Mouse (Mus musculus) cerebellum, adult 9-11 months (tissue): Measurements from ENCODE around the gene Lypla2.
A peak's percentile ranks its signal among the peaks of the same experiment; 100 is the strongest.

Source experiments
- DNase-seq: peaks from one replicate; pipeline ENCODE4 v3.0.0; 2022

Gene Lypla2

DNA sequence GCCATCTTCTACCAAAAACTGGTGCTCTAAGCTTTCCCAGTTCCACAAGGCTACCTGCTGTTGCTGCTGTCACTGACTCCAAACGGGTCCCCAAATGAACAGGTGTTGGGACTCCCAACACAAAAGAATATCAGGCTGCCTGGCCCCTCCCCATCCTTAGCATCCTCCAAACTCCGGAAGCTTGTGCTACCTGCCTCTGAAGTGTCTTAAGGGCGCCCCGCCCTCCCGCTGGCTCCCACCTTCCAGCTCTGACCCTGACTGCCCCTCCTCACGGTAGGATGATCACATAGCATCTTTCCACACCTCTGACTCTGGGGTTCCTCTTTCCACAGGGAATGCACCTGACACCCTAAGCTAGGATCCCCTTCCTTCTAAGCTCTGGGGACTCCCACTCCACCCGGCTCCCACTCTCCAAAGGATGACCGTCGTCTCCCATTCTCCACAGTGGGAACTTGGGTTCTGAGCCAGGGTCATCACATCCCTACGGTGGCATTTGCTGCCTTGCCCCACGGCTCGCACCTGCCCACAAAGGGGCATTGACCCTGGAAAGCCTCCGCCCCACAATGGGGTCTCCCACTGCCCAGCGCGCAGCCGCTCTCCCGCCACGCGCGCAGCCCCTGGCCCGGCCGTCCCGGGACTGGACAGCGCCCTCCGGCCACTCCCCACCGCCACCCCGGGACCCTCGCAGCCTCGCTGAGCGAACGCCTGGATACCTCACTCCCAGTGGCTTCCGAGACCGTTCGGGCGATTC lies 446 bp downstream of the Lypla2 start:
- DNase-seq, result no peak

DNA sequence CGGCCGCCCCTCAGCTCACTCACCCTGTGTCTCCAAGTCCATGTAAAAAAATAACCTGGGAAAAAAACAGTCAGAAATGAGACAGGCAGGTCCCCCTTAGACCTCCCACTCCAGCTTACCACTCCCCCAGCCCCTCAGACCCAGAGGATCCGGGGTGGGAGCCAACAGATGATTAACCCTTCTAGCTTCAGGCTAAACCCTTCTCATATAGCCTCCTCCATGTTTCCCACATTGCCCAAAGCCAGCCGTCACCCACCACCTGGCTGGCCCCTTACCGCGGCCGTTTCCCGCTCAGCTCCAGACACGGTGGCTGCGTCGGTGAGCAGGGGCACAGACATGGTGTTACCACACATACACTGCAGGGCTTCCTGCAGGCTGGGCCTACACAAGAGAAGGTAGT lies 1.8 kb downstream of the Lypla2 start:
- peak; percentile 39 for DNase-seq

DNA sequence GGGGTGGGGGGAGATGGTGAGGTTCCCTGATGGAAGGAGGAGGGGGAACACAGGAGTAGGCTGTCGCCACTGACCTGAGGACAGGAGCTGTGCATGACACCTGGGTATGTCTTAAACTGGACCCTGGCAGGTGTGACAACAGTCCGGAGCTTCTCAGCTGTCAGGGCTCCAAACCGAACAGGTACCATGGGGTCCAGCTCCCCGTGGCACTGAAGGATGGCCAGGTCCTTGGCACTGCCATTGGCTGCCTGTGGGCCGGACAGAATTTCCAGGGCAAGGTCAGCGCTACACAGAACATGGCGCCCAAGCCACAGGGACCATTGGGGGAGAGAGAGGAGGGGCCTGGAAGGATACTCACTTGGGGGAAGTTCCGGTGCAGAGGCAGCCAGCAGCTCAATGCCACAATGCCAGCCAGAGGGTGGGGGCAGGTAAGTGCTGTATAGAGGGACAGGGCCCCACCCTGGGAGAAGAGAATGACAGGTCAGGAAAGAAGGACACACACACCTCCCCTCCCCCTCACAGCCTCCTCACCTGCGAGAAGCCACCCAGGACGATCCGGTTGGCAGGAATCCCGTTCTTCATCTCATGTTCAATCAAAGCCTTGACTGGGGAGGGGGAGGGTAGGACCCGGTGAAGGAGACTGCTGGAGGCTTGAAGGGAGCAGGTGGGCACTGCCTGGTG lies 3.2 kb downstream of the Lypla2 start:
- peak; percentile 58 for DNase-seq

DNA sequence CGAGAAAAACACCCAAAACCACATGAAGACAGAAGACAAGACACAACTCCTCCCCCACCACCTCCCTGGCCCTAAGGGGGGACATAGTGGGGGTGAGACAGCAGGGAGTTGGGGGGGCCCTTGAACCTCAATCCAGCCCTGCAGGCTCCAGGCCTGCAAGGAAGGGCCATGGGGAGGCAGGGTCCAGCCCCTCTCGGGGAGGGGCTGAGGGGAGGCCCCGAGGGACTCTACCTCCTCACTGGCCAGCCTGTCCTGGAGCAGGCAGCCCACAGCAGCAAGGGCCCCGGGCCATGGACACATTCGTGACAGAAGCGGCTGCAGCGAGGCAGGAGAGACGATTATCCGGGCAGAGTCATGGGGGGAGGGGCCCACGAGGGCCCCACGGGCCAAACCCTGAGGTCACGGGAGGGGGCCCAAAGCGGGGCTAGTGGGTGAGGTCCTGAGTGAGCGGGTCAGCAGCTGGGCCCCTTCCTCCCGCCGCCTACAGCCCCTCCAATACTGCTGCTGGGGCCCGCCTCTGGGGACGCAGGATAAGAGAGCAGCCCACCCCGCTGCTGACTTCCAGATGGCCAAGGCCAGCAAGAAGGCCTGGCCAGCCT lies 4.1 kb downstream of the Lypla2 start:
- peak; percentile 58 for DNase-seq

DNA sequence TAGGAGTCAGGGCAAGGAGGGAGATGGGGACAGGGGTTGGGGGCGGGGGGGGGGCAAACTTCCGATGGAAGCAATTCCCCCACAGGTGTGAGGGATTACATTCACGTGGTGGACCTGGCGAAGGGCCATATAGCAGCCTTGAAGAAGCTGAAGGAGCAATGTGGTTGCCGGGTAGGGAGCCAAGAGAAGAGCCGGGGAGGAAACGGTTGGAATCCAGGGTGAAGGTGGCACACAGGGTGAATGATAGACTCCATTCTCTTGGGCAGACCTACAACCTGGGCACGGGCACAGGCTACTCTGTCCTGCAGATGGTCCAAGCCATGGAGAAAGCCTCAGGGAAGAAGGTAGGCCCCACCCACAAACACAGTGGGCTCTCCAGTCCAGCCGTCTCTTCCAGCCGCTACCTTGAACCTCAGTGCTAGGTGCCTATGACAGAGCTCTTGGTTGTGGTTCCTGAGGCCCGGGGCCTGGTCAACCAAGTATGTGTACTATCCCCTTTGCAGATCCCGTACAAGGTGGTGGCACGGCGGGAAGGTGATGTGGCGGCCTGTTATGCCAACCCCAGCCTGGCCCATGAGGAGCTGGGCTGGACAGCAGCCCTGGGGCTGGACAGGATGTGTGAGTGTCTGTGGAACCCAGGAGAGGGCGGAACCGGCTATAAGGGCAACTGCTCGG lies 5.2 kb downstream of the Lypla2 start:
- DNase-seq, result peak; percentile 55

DNA sequence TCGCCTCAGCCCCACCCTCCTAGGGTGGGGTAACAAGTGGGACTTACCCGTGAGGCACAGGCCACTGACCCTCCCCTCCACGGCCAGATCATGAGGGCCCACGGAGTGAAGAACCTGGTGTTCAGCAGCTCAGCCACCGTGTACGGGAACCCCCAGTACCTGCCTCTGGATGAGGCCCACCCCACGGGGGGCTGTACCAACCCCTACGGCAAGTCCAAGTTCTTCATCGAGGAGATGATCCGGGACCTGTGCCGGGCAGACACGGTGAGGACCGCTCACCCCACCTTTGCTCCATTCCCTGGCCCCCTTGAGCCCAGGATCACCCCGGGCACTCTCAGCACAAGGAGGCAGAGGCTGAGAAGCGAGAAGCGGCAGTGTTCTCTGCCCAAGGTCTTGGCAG lies 6.1 kb downstream of the Lypla2 start:
- peak; percentile 62 for DNase-seq

DNA sequence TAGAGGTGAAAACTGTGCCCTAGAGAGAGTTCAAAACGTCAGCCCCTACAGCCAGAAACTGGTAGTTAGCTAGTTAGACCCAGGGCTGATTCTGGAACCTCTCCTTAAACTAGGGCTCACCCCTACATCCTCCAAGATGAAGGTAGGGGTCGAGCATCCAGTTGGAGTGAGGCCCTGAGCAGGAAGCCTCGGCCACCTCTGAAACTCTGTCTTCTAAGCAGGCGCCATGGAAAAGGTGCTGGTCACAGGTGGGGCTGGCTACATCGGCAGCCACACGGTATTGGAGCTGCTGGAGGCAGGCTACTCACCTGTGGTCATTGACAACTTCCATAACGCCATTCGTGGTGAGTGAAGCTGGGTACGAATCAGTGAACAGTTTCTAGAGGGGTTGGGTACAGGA lies 7.3 kb downstream of the Lypla2 start:
- DNase-seq, result peak; percentile 53

DNA sequence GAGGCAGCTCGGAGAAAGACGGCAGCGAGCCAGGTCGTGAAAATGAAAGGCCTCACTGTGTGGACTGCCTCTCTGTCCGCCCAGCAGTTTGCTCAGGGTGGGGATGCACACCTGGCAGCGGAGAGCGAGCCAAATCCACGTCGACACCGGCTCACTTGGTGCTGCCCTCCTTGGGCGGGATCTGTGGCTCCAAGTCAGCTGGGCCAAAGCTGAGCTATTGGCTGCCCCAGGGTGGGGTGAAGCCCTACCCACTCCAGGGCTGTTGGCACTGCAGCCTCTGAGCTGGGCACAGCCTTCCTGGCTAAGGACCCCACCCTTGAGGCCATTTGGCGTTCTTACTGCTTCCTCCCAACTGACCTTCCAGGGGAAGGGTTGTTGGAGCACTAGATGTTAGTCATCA lies 8.0 kb downstream of the Lypla2 start:
- DNase-seq, result peak; percentile 85

DNA sequence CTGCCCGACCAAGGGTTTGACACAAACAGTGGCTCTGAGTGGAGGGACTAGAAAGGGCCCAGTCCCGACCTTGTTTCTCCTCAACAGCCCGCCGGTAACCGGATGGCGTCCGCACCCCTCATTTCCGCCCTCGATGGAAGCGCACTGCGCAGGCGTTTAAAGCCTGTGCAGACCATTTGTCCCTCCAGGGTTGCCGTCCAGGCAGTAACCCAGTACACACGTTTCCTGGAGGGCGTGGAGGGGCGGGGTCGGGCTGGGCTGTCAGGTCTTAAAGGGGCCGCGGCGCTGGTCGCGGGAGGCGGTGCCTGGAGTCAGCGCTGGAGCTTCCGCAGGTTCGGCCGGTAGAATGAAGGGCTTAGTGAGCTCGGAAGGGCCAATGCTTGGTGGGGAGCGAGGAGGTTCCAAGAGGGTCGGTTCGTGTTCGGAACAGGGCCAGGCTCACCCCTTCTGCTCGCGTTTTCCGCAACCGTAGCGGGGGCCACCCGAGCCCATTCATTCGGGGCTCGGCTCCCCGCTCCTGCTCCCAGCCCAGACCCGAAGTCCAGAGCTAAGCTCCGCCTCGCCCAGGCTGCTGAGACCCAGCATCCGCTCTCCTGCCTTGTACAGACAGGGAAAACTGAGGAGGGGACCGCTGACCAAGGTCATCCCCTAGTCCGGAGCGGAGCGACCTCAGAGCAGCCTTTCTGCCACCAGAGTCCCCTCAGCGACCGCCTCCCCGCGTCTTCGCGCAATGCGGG lies 8.8 kb downstream of the Lypla2 start, which contains the start of gene Gale:
Gale (plus strand) TSS at position 271 of the 737 bp plus-strand sequence.
- peak; percentile 96 for DNase-seq

DNA sequence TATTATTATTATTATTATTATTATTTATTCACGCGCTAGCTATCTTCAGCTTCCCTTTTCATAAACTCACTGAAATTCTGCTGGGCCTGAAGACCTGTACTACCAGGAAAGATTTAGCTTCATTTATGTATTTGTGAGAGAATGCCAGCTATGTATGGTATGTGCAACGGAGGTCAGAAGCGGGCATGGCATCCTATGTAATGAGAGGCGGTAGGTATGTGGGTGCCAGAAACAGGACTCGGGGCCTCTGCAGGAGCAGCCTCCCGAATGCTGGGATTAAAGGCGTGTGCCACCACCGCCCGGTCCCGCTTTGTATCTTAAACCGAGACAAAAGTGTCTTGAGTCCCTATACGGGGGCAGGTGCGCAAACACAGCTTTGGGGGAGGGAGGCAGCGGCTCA lies 9.5 kb downstream of the Lypla2 start:
- DNase-seq, result no peak

DNA sequence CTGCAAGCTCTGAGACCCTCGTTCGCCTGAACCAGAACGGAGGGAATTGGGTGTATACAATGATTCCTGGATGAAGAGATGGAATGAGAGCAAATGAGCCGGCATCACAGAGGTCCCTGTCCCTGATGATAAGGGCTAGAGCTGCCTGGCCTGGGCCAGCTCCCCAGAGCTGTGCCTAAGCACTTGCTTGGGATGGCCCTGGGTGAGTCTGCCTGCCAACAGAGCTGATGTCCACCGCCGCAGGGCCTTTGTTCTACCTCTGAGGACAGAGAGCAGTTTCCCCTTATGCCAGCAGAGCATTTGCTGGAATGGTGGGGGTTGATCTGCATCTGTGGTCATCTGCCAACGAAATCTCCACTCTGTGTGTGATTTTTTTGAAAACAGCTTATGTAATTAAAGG lies 10.2 kb downstream of the Lypla2 start:
- DNase-seq, result peak; percentile 58

DNA sequence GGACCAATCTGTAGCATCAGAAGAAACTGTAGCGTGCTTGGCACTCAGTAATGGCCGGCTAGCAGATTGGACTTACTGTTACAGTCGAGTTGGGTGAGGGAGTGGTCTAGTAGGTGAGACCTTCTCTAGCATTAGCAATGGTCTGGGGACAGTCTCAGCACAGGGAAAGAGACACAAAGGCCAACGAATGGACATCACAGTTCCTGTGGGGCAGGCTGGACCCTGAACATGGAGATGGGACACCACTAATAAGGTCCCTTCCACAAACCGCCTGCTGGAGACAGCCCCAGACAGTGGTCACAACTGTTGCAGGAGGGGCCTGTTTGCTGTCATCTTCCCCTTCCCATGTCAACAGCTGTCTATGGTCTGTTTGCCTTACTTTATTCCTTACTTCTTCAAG lies 10.7 kb downstream of the Lypla2 start:
- peak; percentile 44 for DNase-seq

DNA sequence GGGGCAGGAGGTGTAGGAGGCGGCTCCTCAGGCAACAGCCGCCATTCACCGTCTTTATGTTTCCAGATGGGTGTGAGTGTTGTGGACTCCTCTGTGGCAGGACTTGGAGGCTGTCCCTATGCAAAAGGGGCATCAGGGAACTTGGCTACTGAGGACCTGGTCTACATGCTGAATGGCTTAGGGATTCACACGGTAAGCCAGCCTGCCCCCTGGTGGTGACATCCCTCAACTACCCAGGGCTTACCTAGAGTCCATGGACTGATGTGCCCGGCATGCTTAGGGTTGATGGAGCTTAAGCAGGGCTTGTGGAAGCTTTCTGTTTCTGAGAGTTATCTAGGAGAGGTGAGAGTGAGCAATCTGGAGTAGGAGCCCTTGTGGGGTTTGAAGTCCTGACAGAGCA lies 11.7 kb downstream of the Lypla2 start:
- DNase-seq, result peak; percentile 76

DNA sequence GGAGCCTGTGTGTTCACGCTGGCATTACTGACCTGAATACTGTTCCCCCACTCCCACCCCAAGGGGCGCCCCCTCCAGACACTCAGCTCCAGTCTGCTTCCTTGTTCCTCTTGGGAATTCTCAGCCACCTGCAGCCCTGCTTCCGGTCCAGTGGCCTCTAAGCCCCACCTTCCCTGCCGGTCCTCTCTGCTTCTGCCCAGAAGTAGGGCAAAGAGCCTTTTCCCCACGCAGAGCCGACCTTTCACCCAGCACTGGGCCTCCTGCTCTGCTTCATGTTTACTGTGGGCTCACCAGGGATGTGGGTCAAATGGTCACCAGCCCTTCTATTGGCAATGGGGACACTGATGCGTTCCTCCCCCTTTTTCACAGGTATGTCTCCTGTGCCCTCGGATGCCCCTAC lies 14.1 kb downstream of the Lypla2 start:
- DNase-seq, result peak; percentile 41

DNA sequence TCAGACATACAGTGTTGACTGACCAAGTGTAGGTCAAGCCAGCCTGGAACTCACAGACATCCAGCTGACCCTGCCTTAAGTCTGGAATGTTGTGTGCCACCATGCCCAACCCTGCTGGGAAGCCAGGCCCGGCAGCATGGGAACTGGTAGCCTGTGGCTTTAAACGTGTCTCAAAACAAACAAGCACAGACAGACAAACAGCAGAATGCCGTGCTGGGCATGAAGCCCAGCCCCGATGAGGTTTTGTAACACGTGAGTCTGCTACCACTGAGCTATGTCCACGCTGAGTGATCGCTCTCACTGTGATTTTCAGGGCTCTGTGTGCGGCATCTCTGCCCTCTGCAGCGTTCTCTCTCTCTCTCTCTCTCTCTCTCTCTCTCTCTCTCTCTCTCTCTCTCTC lies 16.5 kb downstream of the Lypla2 start:
- DNase-seq, result no peak

DNA sequence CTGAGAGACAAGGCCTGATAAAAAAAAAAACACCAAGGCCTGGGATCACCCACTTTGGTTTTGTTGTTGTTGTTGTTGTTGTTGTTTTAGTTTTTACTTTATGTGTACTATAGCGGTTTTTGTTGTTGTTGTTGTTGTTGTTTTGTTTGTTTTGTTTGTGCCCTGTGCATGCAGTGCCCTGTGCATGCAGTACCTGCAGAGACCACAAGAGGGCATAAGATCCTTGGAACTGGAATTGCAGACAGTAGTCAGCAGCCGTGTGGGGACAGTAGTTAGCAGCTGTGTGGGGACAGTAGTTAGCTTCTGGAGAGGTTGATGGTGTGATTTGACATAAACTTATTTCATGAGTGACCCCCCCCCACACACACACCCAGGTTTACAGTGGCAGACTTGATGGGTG lies 18.2 kb downstream of the Lypla2 start:
- peak; percentile 60 for DNase-seq

DNA sequence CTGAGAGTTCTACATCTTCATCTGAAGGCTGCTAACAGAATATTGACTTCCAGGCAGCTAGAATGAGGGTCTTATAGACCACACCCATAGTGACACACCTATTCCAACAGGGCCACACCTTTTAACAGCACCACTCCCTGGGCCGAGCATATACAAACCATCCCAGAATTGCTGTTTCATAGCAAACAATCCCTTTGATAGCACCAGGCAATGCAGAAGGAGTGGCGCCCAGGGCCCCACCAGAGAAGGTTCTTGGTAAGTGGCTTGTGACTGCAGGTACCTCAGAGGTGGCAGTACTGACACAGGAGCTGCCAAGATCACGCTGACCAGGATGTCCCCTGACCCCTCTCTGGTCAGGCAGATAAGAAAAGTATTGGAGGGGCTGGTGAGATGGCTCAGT lies 19.2 kb downstream of the Lypla2 start:
- DNase-seq, result no peak

DNA sequence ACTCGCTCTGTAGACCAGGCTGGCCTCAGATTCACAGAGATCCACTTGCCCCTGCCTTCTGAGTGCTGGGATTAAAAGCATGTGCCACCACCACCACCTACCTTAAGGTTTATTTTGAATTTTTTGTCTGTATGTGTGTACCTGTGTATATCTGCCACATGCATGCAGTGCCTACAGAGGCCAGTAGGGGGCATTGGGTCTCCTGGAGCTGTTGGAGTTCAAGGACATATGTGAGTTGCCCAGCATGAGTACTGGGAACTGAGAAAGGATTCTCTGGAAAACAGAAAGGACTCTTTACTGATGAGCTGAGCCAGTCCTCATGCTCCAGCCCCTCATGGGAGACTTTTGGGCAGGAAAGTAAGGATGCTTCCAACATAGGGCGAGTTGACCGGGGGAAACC lies 20.9 kb downstream of the Lypla2 start:
- peak; percentile 45 for DNase-seq

DNA sequence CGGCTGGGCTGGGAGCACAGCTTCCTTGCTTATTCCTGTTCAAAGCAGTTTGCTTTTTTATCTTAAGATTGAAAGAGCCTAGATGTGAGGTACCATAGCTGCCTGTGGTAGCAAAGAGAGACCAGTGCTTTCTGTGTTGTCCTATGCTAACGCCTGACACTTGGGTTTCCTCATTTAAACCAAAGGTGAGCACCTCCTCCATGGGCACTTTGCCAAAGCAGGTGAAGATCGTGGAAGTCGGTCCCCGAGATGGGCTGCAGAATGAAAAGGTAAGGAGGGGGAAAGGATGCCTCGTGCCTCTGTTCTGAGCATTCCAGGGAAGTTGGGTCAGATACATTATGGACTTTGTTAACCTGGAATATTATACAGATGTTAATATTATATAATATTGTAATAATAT lies 22.1 kb downstream of the Lypla2 start:
- DNase-seq, result peak; percentile 66

DNA sequence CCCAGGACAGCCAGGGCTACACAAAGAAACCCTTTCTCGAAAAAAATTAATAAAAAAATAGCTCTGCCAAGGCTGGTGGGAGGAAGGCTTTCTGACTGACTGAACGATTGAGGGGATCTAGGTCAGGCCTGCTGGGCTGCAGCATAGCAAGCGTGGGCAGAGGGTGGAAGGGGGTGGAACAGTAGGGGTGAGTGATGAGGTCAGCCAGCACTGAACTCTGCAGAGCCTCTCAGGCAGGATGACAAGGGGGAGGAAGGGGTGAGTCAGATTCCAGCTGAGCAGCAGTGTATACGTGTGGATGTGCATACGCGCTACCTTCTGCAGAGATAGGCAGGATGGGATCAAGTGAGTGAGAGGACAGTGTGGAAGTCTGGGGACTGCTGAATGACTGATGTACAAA lies 22.5 kb downstream of the Lypla2 start:
- peak; percentile 90 for DNase-seq

DNA sequence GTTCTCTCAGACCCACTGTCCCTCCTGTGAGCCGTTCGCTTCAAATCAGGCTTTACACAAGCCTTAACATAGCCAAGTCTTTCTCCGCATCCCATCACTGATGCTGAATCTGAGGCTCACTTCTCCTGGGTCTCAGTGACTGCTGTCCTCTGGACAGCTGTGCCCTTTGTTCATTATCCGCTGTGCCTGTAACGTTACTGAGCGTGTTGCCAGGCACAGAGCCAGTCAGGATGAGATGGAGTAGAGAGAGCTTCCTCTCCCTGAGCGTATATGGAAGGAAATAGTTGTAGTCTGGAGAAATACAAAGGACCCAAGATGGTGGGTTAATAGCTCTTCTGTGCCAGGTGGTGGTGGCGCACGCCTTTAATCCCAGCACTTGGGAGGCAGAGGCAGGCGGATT lies 23.0 kb downstream of the Lypla2 start:
- no peak for DNase-seq

DNA sequence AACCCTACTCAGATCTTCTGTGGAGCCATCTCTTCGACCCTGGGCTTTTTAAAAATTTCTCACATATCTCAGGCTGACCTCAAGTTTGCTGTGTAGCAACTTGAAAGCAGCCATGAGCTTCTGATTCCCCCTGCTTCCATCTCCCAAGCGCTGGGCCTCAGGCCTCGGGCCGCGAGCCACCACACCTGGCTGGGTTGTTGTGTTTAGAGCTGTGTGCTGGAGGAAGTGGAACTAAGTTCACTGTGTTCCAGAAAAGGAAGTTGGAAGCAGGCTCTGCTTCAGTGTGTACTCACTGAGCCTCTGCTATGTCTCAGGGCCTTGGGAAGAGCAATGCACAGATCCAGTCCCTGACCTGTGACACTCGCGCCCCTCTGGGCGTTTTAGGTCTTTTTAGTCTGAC lies 24.3 kb downstream of the Lypla2 start:
- DNase-seq, result no peak
